Mouse (Mus musculus): ENCODE results near the gene Ksr1. TPM values are rescaled to one million over a fixed set of nuclear protein-coding genes. Genes with fewer than 3 reads are reported as not detected.

Ksr1 gene
- polyA plus RNA-seq, 1 experiment from 2014 or later: 3.8 TPM

DNA sequence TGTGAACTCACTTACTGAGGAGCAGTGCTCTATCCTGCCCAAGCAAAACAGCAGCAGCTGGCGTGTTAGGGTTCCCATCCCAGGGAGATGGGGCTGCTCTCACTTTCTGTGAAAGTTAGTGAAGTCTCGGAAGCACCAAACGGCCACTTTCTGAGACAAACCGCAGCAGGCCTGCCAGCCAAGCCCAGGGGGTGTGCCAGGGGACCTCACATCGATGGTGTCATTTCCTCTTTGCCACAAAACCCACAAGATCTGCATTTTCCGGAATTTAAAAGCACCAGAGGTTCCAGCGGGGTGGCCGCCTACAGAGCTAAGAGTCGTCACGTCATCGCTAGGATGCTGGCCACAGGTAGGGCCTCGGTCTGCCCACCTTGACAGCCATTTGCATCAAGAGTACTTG, 69.7 kb downstream of the Ksr1 start:
- 76% methylated on average over 12 of the region's 12 CpGs for WGBS
- no peak for ATAC-seq (ENCODE audit: low FRiP score, low TSS enrichment)
- H3K27ac ChIP-seq (ENCODE audit: low read length): no peak overlapping the region
- H3K4me3 ChIP-seq (ENCODE audit: low read length): no peak overlapping the region
- peaks cover 8% of the 10 kb centered on the region for H3K4me1 ChIP-seq (ENCODE audit: insufficient read depth, low read length)
- H3K9me3 ChIP-seq (ENCODE audit: low read length): no peaks in the 10 kb centered on the region
- no peak overlapping the region for H3K4me2 ChIP-seq (replicated peaks; ENCODE audit: low read depth, low read length)
- H3K9ac ChIP-seq (replicated peaks; ENCODE audit: low read length): no peak overlapping the region
- peaks cover 9% of the 10 kb centered on the region; the same call in 1 of the 2 replicates for H3K36me3 ChIP-seq (ENCODE audit: insufficient read depth, low read length)
- H3K27me3 ChIP-seq (ENCODE audit: insufficient read depth, low read length): no peaks in the 10 kb centered on the region

DNA sequence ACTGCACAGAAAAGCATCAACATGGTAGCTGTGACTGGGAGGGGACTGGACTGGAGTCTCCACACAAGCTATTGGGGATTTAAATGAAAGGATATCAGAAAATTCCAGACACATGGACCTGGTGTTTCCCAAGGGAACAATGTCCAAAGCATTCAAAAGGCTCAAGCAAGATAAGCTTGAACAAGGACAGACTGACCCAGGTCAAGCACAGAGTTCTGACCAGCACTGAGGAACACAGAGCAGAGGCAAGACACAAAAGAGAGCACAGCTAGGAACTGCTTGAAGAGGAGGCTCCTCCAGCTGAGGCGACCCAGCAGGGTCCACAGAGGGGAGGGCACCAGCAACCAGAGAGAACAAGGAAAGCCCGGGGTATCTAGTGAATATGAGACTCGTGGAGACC, 71.2 kb downstream of the Ksr1 start:
- Histone ChIP-seq H3K9ac (replicated peaks; ENCODE audit: low read length) (no peak overlapping the region), H3K36me3 (ENCODE audit: insufficient read depth, low read length) (peaks cover 9% of the 10 kb centered on the region; the same call in 1 of the 2 replicates), H3K4me2 (replicated peaks; ENCODE audit: low read depth, low read length) (no peak overlapping the region), H3K27ac (ENCODE audit: low read length) (no peak overlapping the region), H3K27me3 (ENCODE audit: insufficient read depth, low read length) (no peaks in the 10 kb centered on the region), H3K9me3 (ENCODE audit: low read length) (no peaks in the 10 kb centered on the region), H3K4me1 (ENCODE audit: insufficient read depth, low read length) (no peaks in the 10 kb centered on the region), H3K4me3 (ENCODE audit: low read length) (no peak overlapping the region)
- ATAC-seq (ENCODE audit: low FRiP score, low TSS enrichment): no peak
- WGBS: 71% methylated on average over 3 of the region's 3 CpGs

DNA sequence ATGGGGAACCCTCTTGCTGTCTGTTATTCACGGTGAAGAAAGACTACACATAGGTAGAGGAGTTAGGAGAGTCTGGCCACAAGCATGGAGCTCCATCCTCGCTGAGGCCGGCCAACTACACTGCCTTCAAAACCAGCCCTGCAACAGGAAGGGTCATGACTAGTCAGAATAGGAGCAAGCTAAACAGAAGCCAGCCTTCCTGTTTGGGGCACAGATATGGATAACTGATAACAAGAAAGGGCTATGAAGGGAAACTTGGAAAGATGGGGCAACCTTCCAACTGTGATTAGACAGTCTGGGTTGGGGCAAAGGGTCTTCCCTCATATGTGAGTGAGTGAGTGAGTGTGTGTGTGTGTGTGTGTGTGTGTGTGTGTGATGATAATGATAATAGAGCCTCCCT, 71.6 kb downstream of the Ksr1 start:
- Histone ChIP-seq H3K9ac (replicated peaks; ENCODE audit: low read length) (no peak overlapping the region), H3K4me3 (ENCODE audit: low read length) (no peak overlapping the region), H3K4me1 (ENCODE audit: insufficient read depth, low read length) (peaks cover 2% of the 10 kb centered on the region; the same call in 1 of the 2 replicates), H3K9me3 (ENCODE audit: low read length) (no peaks in the 10 kb centered on the region), H3K27ac (ENCODE audit: low read length) (no peak overlapping the region), H3K27me3 (ENCODE audit: insufficient read depth, low read length) (no peaks in the 10 kb centered on the region), H3K36me3 (ENCODE audit: insufficient read depth, low read length) (peaks cover 9% of the 10 kb centered on the region; the same call in 1 of the 2 replicates), H3K4me2 (replicated peaks; ENCODE audit: low read depth, low read length) (no peak overlapping the region)
- WGBS: 92% methylated on average over 3 of the region's 3 CpGs
- no peak for ATAC-seq (ENCODE audit: low FRiP score, low TSS enrichment)

DNA sequence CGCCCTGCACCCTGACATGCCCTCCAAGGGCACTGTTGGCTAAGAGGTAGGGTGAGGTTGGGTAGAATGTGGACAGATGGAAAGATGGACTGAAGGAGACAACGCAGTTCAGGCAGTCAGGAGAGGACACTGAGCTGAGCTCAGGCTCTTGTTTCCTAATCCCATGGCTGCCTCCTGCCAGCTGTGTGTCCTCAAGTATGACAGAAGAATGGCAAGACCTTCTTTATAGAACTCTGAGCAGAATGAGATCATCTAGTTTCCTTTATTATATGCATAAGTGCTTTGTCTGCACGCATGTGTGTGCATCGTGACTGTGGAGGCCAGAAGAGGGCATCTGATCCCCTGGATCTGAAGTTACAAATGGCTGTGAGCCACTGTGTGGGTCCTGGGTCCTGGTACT, 72.6 kb downstream of the Ksr1 start:
- H3K9ac ChIP-seq (replicated peaks; ENCODE audit: low read length): no peak overlapping the region
- H3K36me3 ChIP-seq (ENCODE audit: insufficient read depth, low read length): peaks cover 9% of the 10 kb centered on the region; the same call in 1 of the 2 replicates
- H3K4me1 ChIP-seq (ENCODE audit: insufficient read depth, low read length): peaks cover 2% of the 10 kb centered on the region; the same call in 1 of the 2 replicates
- no peak for ATAC-seq (ENCODE audit: low FRiP score, low TSS enrichment)
- H3K9me3 ChIP-seq (ENCODE audit: low read length): no peaks in the 10 kb centered on the region
- no peaks in the 10 kb centered on the region for H3K27me3 ChIP-seq (ENCODE audit: insufficient read depth, low read length)
- H3K27ac ChIP-seq (ENCODE audit: low read length): no peak overlapping the region
- H3K4me3 ChIP-seq (ENCODE audit: low read length): no peak overlapping the region
- 75% methylated on average over 4 of the region's 4 CpGs for WGBS
- H3K4me2 ChIP-seq (replicated peaks; ENCODE audit: low read depth, low read length): no peak overlapping the region

DNA sequence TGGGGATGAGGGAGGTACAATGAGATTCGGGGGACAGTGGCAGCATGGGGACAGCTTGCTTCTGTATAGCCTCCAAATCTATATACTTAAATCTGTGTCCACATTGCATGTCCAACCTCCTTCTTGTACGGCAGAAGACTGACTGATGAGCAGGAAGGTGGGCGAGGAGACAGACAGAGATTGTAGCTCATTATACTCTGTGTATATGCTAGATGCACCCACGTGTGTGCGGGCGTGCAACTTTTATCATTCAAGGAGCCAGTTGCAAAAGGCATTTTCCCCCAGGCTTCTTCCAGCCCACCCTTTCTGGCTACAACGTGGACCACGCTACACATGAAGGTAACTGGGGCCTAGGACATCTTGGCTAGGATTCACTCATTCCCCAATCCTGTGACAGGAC, 74.1 kb downstream of the Ksr1 start:
- no peak overlapping the region for H3K9ac ChIP-seq (replicated peaks; ENCODE audit: low read length)
- WGBS: 94% methylated on average over 8 of the region's 8 CpGs
- no peak overlapping the region for H3K4me2 ChIP-seq (replicated peaks; ENCODE audit: low read depth, low read length)
- no peaks in the 10 kb centered on the region for H3K27me3 ChIP-seq (ENCODE audit: insufficient read depth, low read length)
- ATAC-seq (ENCODE audit: low FRiP score, low TSS enrichment): no peak
- no peaks in the 10 kb centered on the region for H3K9me3 ChIP-seq (ENCODE audit: low read length)
- H3K4me1 ChIP-seq (ENCODE audit: insufficient read depth, low read length): peaks cover 2% of the 10 kb centered on the region; the same call in 1 of the 2 replicates
- H3K4me3 ChIP-seq (ENCODE audit: low read length): no peak overlapping the region
- peaks cover 9% of the 10 kb centered on the region; the same call in 1 of the 2 replicates for H3K36me3 ChIP-seq (ENCODE audit: insufficient read depth, low read length)
- H3K27ac ChIP-seq (ENCODE audit: low read length): no peak overlapping the region

DNA sequence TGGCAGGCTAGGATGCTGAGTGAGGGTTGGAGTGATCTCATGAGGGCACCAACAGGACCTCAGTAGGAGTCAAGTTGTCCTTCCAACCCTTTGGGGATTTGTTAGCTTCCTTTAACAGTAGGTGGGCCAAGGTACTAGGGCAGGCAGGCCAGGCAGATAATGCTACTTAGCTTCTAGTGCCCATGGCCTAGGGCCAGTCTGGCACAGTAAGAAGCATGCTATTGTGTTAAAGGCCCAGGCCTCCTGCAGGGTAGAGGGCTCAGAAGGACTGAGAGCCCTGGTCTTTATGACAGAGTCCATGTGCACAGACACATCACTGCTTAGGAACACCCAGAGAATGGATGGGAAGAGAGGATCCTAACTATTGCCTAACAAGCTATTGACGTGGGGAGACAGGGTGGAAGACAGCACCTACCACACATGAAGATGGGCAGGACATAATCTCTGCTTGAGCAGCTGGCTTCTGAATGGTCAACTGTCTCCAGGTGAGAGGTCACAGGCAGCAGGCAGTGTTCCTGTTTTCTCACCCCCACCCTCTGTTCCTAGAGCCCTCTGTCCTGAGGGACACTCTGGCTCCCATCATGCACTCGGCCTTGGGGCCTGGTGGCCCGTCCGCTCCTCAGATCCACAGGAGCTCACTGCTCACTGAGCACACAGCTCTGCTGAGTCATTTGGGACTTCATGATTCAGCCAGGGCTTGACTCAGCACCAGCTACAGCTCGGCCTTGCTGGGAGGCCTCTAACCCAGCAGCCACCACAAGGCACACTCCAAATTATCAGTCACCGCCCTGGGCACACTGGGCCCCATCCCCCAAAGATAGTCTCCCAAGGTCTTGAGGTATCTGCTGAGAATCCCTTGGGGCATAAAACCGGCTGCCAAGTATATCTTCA, 74.9 kb downstream of the Ksr1 start:
- peak; percentile 11; the same call in 1 of the 2 replicates for ATAC-seq (ENCODE audit: low FRiP score, low TSS enrichment)
- Histone ChIP-seq H3K9me3 (ENCODE audit: low read length) (no peaks in the 10 kb centered on the region), H3K36me3 (ENCODE audit: insufficient read depth, low read length) (peaks cover 9% of the 10 kb centered on the region; the same call in 1 of the 2 replicates), H3K4me1 (ENCODE audit: insufficient read depth, low read length) (peaks cover 2% of the 10 kb centered on the region; the same call in 1 of the 2 replicates), H3K4me3 (ENCODE audit: low read length) (no peak overlapping the region), H3K4me2 (replicated peaks; ENCODE audit: low read depth, low read length) (no peak overlapping the region), H3K9ac (replicated peaks; ENCODE audit: low read length) (no peak overlapping the region), H3K27me3 (ENCODE audit: insufficient read depth, low read length) (no peaks in the 10 kb centered on the region), H3K27ac (ENCODE audit: low read length) (no peak overlapping the region)
- 78% methylated on average over 7 of the region's 7 CpGs for WGBS

DNA sequence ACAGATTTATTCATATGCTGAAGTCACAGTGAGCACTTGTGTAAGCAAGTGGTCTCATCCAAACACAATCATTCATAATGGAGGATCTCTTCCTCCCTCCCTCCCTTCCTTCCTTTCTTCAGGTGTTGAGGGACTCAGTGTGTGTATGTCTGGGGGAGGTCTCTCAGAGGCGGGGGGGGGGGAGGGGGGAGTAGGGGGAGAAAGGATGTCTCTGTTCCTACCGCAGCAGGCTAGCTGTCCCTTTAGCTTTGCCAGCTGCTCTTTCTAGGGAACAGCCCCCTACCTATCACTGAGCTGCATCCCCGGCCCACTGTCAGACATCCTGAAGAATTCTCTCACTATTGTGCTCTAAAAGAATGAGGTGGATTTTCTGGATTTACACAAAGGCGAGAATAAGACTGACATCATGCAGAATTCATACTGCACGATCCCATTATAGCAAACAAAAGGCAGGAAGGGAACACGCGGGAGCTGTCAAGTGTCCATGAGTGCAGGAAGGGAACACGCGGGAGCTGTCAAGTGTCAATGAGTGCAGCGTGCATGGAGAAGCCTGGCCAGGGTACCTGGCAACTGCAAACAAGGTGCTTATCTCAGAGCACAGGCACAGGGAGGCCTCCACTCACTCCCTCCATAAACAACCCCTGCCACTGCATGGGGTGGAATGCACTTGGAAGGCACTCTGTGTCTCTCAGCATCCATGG, 76.6 kb downstream of the Ksr1 start:
- WGBS: 53% methylated on average over 9 of the region's 10 CpGs
- Histone ChIP-seq H3K4me3 (ENCODE audit: low read length) (no peak overlapping the region), H3K9ac (replicated peaks; ENCODE audit: low read length) (no peak overlapping the region), H3K27me3 (ENCODE audit: insufficient read depth, low read length) (no peaks in the 10 kb centered on the region), H3K4me2 (replicated peaks; ENCODE audit: low read depth, low read length) (no peak overlapping the region), H3K9me3 (ENCODE audit: low read length) (no peaks in the 10 kb centered on the region), H3K27ac (ENCODE audit: low read length) (no peak overlapping the region; the same call in 1 of the 2 replicates), H3K36me3 (ENCODE audit: insufficient read depth, low read length) (peaks cover 9% of the 10 kb centered on the region; the same call in 1 of the 2 replicates), H3K4me1 (ENCODE audit: insufficient read depth, low read length) (peaks cover 18% of the 10 kb centered on the region)
- no peak for ATAC-seq (ENCODE audit: low FRiP score, low TSS enrichment)

DNA sequence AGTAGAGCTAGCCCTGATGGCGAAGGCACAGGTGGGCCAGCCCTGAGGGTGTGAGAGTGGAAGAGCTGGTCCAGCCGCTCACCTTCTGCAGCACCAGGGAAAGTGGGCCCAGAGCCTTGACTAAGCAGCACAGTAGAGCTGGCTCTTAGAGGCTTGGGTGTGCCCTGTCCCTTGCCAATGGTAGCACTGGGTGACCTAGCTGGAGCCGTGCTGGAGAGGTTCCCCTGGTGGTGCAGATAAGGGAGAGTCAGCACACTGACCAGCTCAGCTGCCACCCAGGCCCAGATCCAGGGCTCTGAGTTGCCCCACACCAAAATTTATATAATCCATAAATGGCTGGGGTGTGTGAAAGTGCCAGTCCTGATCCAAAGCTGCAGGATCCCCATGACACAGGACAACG, 79.0 kb downstream of the Ksr1 start:
- Histone ChIP-seq H3K9ac (replicated peaks; ENCODE audit: low read length) (no peak overlapping the region), H3K27ac (ENCODE audit: low read length) (no peak overlapping the region), H3K4me1 (ENCODE audit: insufficient read depth, low read length) (peaks cover 21% of the 10 kb centered on the region), H3K4me3 (ENCODE audit: low read length) (no peak overlapping the region), H3K36me3 (ENCODE audit: insufficient read depth, low read length) (no peaks in the 10 kb centered on the region), H3K9me3 (ENCODE audit: low read length) (no peaks in the 10 kb centered on the region), H3K4me2 (replicated peaks; ENCODE audit: low read depth, low read length) (no peak overlapping the region), H3K27me3 (ENCODE audit: insufficient read depth, low read length) (no peaks in the 10 kb centered on the region)
- no peak for ATAC-seq (ENCODE audit: low FRiP score, low TSS enrichment)
- WGBS: 93% methylated on average over 4 of the region's 4 CpGs

DNA sequence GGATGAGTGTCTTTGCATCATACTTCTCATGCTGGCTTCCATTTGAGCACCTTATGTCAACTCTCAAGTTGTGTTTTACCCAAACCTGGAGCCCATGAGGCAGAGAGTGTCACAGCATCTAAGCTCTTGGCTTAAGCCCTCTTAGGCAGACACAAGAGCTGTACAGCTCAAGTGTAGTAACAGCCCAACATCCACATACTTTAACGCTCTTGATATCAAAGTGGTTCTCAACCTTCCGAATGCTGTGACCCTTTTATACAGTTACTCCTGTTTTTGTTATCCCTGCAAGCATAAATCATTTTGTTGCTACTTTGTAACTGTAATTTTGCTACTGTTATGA, 80.0 kb downstream of the Ksr1 start:
- no peak overlapping the region for H3K9ac ChIP-seq (replicated peaks; ENCODE audit: low read length)
- H3K36me3 ChIP-seq (ENCODE audit: insufficient read depth, low read length): no peaks in the 10 kb centered on the region
- ATAC-seq (ENCODE audit: low FRiP score, low TSS enrichment): no peak
- H3K4me3 ChIP-seq (ENCODE audit: low read length): no peak overlapping the region
- WGBS: 76% methylated on average over 2 of the region's 2 CpGs
- H3K4me1 ChIP-seq (ENCODE audit: insufficient read depth, low read length): peaks cover 21% of the 10 kb centered on the region
- H3K27me3 ChIP-seq (ENCODE audit: insufficient read depth, low read length): no peaks in the 10 kb centered on the region
- no peak overlapping the region for H3K4me2 ChIP-seq (replicated peaks; ENCODE audit: low read depth, low read length)
- H3K27ac ChIP-seq (ENCODE audit: low read length): peak overlapping the region; percentile 76
- no peaks in the 10 kb centered on the region for H3K9me3 ChIP-seq (ENCODE audit: low read length)
